Mouse (Mus musculus) embryonic facial prominence, embryonic 10.5 days (tissue): ENCODE measurements around the gene Ctnna3. TPM values are rescaled to one million over a fixed set of nuclear protein-coding genes. Genes with fewer than 3 reads are reported as not detected.
"Not testable (repeated sequence)": the region's sequence is repeated elsewhere in the genome, so short reads cannot be mapped to it uniquely, and the experiment has no call there.

Experiments used
- DNase-seq: peaks from one replicate; pipeline ENCODE4 v3.0.0-alpha.2; 2017; ENCODE audit warnings: low spot score
- H3K27ac ChIP-seq: fragments of 300-500 bp; sonication (generic); replicated peaks from 2 replicates; pipeline ENCODE4 v1.5.1; 2016; ENCODE audit warnings: mild to moderate bottlenecking
- H3K27me3 ChIP-seq: fragments of 300-500 bp; sonication (generic); replicated peaks from 2 replicates; pipeline ENCODE4 v1.6.1; 2016; ENCODE audit warnings: low read depth, mild to moderate bottlenecking; ENCODE audit not compliant: poor library complexity, severe bottlenecking
- H3K36me3 ChIP-seq: fragments of 300-500 bp; sonication (generic); replicated peaks from 2 replicates; pipeline ENCODE4 v1.6.1; 2016; ENCODE audit warnings: mild to moderate bottlenecking, moderate library complexity
- H3K4me1 ChIP-seq: fragments of 300-500 bp; sonication (generic); 2 replicates; pipeline ENCODE4 v1.6.1; 2016
- H3K4me3 ChIP-seq: fragments of 300-500 bp; sonication (generic); 2 replicates; pipeline ENCODE4 v1.5.1; 2016; ENCODE audit warnings: mild to moderate bottlenecking, moderate library complexity
- H3K9me3 ChIP-seq: fragments of 300-500 bp; sonication (generic); 2 replicates; pipeline ENCODE4 v1.6.1; 2016; ENCODE audit warnings: mild to moderate bottlenecking
- WGBS: fragments of 180-500 bp; shearing (Covaris S2); methylation state at CpG from one replicate; pipeline ENCODE4 v1.1.7; 2016; 5-methylcytosine and 5-hydroxymethylcytosine counted together
- polyA plus RNA-seq: library from polyadenylated mRNA; unstranded; fragments of >200 nt; fragmentation: Nextera tagmentation; extraction: Ambion mirVana; gene quantifications from 2 replicates; pipeline ENCODE4 v1.2.1, GENCODE M21; 2016

The Ctnna3 gene
- polyA plus RNA-seq, 1 experiment from 2014 or later, result 0.22 TPM

DNA sequence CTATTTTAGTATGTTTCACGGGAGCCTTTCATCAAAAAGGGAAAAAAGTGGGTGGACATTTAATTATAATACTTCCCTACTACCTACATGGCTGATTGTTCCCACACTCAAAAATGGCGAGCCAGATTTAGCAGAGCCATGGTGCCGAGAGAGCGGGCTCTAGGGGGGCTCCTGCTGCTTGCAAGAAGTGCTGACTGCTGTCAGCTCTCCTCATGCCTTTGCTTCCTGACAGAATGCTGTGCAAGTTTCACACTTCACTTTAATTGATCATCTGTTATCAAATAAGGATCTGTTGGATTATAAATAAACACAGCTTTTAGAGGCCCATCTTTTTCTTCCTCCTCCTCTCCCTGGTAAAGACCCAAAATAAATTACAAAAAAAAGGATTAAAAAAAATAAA is 838.3 kb downstream of the Ctnna3 start:
- H3K4me1 ChIP-seq, result no peaks in the 10 kb centered on the region
- WGBS, result 80% methylated on average over 4 of the region's 4 CpGs
- H3K9me3 ChIP-seq, result no peaks in the 10 kb centered on the region
- DNase-seq, result no peak
- H3K27me3 ChIP-seq, result no peaks in the 10 kb centered on the region
- no peaks in the 10 kb centered on the region for H3K36me3 ChIP-seq
- H3K4me3 ChIP-seq, result no peak overlapping the region
- no peak overlapping the region for H3K27ac ChIP-seq

- Histone ChIP-seq H3K36me3 (no peaks in the 10 kb centered on the region), H3K9me3 (no peaks in the 10 kb centered on the region), H3K4me1 (no peaks in the 10 kb centered on the region), H3K27ac (no peak overlapping the region), H3K27me3 (no peaks in the 10 kb centered on the region), H3K4me3 (no peak overlapping the region)
- DNase-seq, result no peak
- 81% methylated on average over 1 of the region's 1 CpGs for WGBS
Observed at GRCm38 (mm10) chr10:64275143-64275542, 845.2 kb downstream of the Ctnna3 start.

DNA sequence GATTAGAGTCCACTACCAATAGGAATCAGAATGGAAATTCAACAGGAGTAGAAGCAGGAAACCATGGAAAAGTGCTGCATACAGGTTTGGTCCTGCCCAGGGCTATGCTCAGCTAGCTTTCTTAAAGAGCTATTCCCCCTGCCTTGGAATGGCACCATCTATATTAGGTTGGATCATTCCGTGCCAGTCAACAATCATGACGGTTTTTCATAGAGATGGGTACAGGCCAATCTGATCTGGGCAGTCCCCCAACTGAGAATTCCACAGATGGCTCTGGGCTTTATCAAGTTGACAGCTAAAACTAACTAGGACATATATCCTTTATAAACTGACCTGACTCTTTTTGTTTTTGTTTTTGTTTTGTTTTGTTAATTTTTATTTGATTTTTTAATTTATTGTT is 848.9 kb downstream of the Ctnna3 start:
- Histone ChIP-seq H3K27me3 (no peaks in the 10 kb centered on the region), H3K9me3 (no peaks in the 10 kb centered on the region), H3K36me3 (no peaks in the 10 kb centered on the region), H3K4me1 (no peaks in the 10 kb centered on the region), H3K4me3 (no peak overlapping the region), H3K27ac (no peak overlapping the region)
- DNase-seq, result no peak
- WGBS, result 95% methylated on average over 2 of the region's 2 CpGs

DNA sequence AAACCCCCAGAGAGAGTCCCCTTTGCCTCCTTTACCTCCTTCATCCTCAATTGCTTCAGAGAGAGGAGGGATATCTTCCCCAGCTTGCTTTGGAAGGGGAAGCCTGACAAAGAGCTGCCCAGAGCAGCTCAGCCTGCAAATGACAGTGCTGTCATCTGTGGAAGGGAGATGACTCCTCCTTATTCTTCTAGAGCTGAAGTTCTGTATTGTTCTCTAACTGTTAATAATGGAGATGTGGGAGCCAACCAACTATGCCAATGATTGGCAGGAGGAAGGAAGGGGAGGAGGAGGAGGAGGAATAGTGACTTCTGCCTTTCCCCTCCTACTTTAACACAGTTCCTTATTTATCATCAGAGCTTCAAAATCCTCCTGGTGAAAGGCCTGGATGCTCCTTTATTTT is 875.9 kb downstream of the Ctnna3 start:
- no peak overlapping the region for H3K4me3 ChIP-seq
- H3K4me1 ChIP-seq, result no peaks in the 10 kb centered on the region
- DNase-seq, result no peak
- no peaks in the 10 kb centered on the region for H3K27me3 ChIP-seq
- H3K27ac ChIP-seq, result no peak overlapping the region
- H3K9me3 ChIP-seq, result no peaks in the 10 kb centered on the region
- no peaks in the 10 kb centered on the region for H3K36me3 ChIP-seq

DNA sequence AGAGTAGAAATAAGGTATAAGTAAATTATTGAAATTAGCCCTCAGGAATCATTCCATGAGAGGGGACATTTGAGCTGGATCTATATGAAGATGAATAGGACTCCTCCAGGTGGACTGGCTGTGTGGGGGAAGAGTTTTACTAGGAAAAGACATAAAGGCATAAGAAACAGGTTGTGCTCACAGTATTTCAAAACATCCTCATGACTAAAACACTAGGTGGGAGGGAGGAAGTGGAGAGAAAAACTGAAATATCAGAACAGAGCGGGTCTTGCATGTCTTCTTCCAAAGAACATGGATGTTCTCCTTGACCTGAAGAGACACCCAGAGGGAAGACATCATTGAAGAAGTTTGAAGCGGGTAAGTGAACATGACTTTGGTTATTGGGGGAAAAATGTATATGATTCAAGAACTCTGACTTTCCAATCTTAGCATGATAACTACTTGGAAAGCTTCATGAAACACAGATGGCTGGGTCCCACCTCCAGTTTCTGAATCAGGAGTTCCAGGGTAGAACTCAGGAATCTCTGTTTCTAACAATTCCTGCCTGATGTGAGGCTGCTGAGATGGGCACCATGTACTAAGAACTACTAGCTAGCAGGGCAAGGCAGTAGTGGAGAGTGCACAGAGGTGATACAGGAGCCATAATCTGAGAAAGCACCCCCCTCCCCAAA is 881.9 kb downstream of the Ctnna3 start:
- WGBS, result 85% methylated on average over 2 of the region's 2 CpGs
- H3K27ac ChIP-seq, result no peak overlapping the region
- H3K27me3 ChIP-seq, result no peaks in the 10 kb centered on the region
- no peak for DNase-seq
- no peaks in the 10 kb centered on the region for H3K9me3 ChIP-seq
- no peaks in the 10 kb centered on the region for H3K4me1 ChIP-seq
- no peaks in the 10 kb centered on the region for H3K36me3 ChIP-seq
- no peak overlapping the region for H3K4me3 ChIP-seq

GRCm38 (mm10) chr10:64320332-64320731 is 890.4 kb downstream of the Ctnna3 start:
- no peak overlapping the region for H3K27ac ChIP-seq
- H3K4me3 ChIP-seq, result no peak overlapping the region
- H3K36me3 ChIP-seq, result no peaks in the 10 kb centered on the region
- no peaks in the 10 kb centered on the region for H3K9me3 ChIP-seq
- WGBS, result 95% methylated on average over 7 of the region's 7 CpGs
- H3K27me3 ChIP-seq, result no peaks in the 10 kb centered on the region
- no peaks in the 10 kb centered on the region for H3K4me1 ChIP-seq
- no peak for DNase-seq

DNA sequence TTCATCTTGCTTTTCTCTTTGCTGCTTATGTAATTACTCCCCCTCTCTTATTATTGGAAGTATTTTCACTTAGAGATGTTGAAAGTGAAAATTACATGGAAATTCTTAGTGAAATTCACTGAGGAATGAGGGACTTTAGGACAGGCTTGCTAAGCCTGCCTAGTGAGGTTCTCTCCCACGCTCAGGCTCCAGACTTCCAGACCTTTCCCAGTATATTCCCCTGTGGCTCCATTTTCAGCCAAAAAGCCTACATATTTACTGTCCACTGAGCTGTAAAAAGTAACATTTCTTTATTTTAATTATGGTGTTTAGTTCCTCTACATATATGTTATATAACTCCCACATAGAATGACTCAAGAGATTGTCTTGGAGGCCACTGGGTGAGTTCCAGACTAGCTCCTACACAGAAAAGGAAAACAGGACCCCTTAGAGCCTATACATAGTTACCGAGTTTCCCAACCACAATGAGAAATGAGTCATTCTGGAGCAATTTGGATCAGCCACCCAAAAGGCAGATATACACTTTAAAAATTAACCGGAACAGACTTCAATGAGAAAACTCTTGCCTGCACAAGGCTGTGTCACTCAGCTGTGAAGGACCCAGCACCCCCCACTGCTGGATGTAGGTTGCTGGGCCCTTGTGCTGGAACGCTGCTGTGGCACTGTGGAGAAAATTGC is 912.9 kb downstream of the Ctnna3 start:
- H3K4me3 ChIP-seq, result no peak overlapping the region
- 77% methylated on average over 4 of the region's 4 CpGs for WGBS
- no peak overlapping the region for H3K27ac ChIP-seq
- no peak for DNase-seq
- H3K9me3 ChIP-seq, result no peaks in the 10 kb centered on the region
- H3K36me3 ChIP-seq, result no peaks in the 10 kb centered on the region
- no peaks in the 10 kb centered on the region for H3K4me1 ChIP-seq
- H3K27me3 ChIP-seq, result no peaks in the 10 kb centered on the region

DNA sequence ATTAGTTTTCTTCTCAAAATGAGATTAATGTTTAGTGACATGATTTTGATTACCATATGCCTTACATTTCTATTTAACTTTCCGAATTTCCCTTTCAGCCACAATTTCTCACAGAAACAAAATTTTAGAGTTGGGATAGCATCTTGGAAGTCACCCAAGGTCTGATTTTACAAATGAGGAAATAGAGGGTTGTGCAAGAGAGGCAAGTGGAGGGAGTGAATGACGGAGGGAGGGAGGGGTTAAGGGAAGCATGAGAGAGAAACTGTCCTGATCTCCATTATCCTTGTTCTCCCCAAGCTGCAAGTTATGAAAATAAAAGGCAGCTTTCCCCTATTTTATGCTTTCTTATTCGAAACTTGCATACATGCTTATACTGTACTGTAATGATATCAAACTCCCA is 943.4 kb downstream of the Ctnna3 start:
- no peaks in the 10 kb centered on the region for H3K4me1 ChIP-seq
- no peaks in the 10 kb centered on the region for H3K9me3 ChIP-seq
- 85% methylated on average over 3 of the region's 3 CpGs for WGBS
- H3K27ac ChIP-seq, result no peak overlapping the region
- H3K36me3 ChIP-seq, result no peaks in the 10 kb centered on the region
- H3K27me3 ChIP-seq, result no peaks in the 10 kb centered on the region
- no peak overlapping the region for H3K4me3 ChIP-seq
- no peak for DNase-seq

DNA sequence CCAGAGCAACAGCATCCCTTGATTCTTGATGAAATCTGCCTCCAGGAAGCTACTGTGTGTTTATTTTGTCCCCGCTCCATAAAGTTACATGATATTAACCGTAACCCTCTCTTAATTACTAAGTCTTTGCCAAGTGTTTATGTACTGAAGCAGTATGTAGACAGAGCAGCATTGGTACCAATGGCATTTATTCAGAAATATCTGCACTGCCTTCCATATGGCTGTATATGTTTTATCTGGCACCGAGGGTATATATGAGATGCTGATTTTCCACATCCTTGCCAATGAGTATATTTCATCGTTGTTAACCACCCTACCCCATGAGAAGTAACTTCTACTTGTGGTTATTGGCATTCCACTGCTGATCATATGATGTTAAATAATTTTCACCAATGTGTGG is 947.9 kb downstream of the Ctnna3 start:
- Histone ChIP-seq H3K4me3 (no peak overlapping the region), H3K27me3 (no peaks in the 10 kb centered on the region), H3K36me3 (no peaks in the 10 kb centered on the region), H3K27ac (no peak overlapping the region), H3K9me3 (no peaks in the 10 kb centered on the region), H3K4me1 (no peaks in the 10 kb centered on the region)
- 89% methylated on average over 4 of the region's 4 CpGs for WGBS
- no peak for DNase-seq

DNA sequence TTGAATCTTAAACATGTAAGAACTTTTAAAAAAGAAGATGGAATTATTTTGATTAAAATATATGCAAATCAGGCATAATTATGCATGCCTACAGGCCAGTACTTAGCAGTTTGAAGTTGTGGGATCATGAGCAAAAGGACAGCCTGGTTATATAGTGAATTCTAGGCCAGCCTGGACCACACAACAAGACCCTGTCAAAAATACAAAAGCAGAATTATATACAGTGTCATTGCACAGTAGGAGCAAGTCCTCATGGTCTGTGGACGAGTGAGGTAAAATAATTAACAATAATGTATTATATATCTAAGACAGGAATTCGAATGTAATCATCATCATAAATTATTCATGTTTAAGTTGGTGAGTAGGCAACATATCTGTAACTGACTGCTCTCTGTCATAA is 966.7 kb downstream of the Ctnna3 start:
- no peak for DNase-seq
- Histone ChIP-seq H3K27me3 (no peaks in the 10 kb centered on the region), H3K4me1 (no peaks in the 10 kb centered on the region), H3K4me3 (no peak overlapping the region), H3K9me3 (no peaks in the 10 kb centered on the region), H3K36me3 (no peaks in the 10 kb centered on the region), H3K27ac (no peak overlapping the region)
- 69% methylated on average over 2 of the region's 2 CpGs for WGBS

DNA sequence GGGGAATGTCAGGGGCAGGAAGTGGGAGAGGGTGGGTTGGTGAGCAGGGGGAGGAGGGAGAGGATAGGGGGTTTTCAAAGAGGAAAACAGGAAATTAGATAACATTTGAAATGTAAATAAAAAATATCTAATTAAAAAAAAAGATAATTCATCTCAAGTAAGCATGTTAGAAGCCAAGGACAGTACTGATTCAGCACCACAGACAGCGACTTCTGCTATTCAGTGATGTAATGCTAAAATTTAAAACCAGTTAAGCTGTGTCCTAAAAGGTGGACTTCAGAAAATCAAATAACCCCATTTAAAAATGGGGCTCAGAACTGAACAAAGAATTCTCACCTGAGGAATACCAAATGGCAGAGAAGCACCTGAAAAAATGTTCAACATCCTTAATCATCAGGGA is 988.5 kb downstream of the Ctnna3 start:
- H3K4me3 ChIP-seq, H3K4me1 ChIP-seq, H3K9me3 ChIP-seq, H3K27ac ChIP-seq, H3K27me3 ChIP-seq, H3K36me3 ChIP-seq: not testable (repeated sequence)
- WGBS, result 22% methylated on average over 1 of the region's 1 CpGs
- DNase-seq, result peak; percentile 26

GRCm38 (mm10) chr10:64438736-64439135 is 1008.8 kb downstream of the Ctnna3 start:
- Histone ChIP-seq H3K36me3 (no peaks in the 10 kb centered on the region), H3K27ac (no peak overlapping the region)
- DNase-seq, result no peak

DNA sequence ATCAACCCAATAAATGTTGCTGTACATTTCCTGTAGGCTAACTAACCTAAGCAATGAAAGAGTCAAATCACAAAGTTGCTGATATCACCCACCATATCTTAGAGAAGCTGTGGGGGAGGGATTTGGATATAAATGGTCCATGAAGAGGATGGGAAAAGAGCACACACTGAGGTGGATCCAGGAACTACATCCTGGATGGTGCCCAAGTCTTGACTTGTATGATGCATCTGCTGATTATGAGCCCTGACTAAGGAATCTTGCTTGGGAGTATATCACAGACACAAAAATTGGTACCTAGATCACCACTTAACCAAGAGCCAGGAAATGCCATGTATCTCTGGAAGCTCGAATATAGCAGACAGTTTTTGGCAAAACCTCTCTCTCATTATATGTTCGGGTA is 1018.7 kb downstream of the Ctnna3 start:
- DNase-seq, result no peak
- Histone ChIP-seq H3K4me1 (no peaks in the 10 kb centered on the region), H3K27ac (no peak overlapping the region), H3K9me3 (no peaks in the 10 kb centered on the region), H3K36me3 (no peaks in the 10 kb centered on the region), H3K4me3 (no peak overlapping the region), H3K27me3 (no peaks in the 10 kb centered on the region)
- 83% methylated on average over 2 of the region's 2 CpGs for WGBS

More at GRCm38 (mm10) chr10:64438736-64439135, 1008.8 kb downstream of the Ctnna3 start:
- no peaks in the 10 kb centered on the region for H3K4me1 ChIP-seq
- no peaks in the 10 kb centered on the region for H3K27me3 ChIP-seq
- H3K9me3 ChIP-seq, result no peaks in the 10 kb centered on the region
- no peak overlapping the region for H3K4me3 ChIP-seq
